Mouse (Mus musculus): ENCODE results near the gene Cntn5.

DNA sequence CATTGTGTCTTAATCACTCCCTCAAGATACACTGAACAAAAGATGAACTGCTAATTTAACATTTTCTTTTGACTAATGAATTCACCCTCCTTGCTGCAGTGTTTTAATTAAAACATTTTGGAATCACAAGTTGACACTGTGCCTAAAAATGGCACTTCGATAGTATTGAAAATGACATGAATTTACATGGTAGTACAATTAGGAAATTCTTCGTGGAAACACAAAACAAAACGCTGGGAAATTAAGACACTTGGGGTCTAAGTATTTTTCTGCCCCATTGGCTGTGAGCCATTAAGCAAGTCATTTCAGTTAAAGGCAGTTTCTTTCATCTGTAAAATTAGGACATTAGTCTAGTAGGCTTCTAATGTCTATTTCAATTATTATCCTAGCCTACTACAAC, 1043.9 kb downstream of the Cntn5 start:
- TF ChIP-seq GATA1 (IDR thresholded peaks at IDR 0.05; ENCODE audit: borderline replicate concordance, low read length) (no peak), FLI1 (IDR thresholded peaks at IDR 0.05; ENCODE audit: low read length) (no peak)
